Mouse (Mus musculus): ENCODE results near the gene Col2a1.

GRCm38 (mm10) chr15:98017925-98018324, 13.4 kb upstream of the Col2a1 start:
- no peak for TF ChIP-seq EP300 (IDR thresholded peaks at IDR 0.05; ENCODE audit: low read depth)
- no peak for TF ChIP-seq CTCF (IDR thresholded peaks at IDR 0.05; ENCODE audit: low read depth)

Measured in heart, postnatal 0 days (tissue).